Mouse (Mus musculus): ENCODE measurements around the gene E030018B13Rik. TPM values are rescaled to one million over a fixed set of nuclear protein-coding genes. Genes with fewer than 3 reads are reported as not detected.

Gene E030018B13Rik
- total and polyA plus RNA-seq, 3 experiments: not detected

DNA sequence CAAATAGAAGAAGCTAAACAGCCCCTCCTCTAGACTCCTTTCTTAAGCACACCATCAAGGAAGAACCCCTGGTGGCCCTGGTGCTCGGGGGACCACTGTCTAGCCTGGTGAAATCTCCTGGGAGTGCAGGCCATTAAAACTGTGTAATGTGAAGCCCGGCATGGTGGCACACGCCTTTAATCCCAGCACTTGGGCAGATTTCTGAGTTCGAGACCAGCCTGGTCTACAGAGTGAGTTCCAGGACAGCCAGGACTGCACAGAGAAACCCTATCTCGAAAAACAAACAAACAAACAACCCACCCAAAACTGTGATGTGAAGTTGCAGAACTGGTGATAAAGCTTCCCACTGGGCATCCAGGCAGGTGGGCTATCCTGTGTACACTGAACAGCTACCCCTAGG lies 47.0 kb downstream of the E030018B13Rik start:
- TF ChIP-seq EP300 (IDR thresholded peaks at IDR 0.05; ENCODE audit: insufficient read depth, low read depth, low read length) (no peak), CTCF (IDR thresholded peaks at IDR 0.05) (no peak), POLR2A (IDR thresholded peaks at IDR 0.05; ENCODE audit: insufficient read depth, low read depth, low read length) (no peak)
- no peak for DNase-seq
- Histone ChIP-seq H3K36me3 (ENCODE audit: control insufficient read depth, insufficient read depth, low read length) (no peaks in the 10 kb centered on the region), H3K9ac (ENCODE audit: low read depth, low read length) (no peak overlapping the region), H3K4me1 (ENCODE audit: control insufficient read depth, insufficient read depth, low read length) (peaks cover 5% of the 10 kb centered on the region), H3K4me3 (no peak overlapping the region), H3K27ac (no peak overlapping the region), H3K27me3 (ENCODE audit: control insufficient read depth, insufficient read depth, low read length) (no peaks in the 10 kb centered on the region), H3K79me2 (replicated peaks; ENCODE audit: control insufficient read depth, insufficient read depth, low read length) (no peaks in the 10 kb centered on the region)
- WGBS: 81% methylated on average over 5 of the region's 5 CpGs
- intact Hi-C loops (cut with DNase I): loop anchor here (5.0 kb wide), 1 partner anchor 211 kb away; no protein-coding TSS in a partner anchor

DNA sequence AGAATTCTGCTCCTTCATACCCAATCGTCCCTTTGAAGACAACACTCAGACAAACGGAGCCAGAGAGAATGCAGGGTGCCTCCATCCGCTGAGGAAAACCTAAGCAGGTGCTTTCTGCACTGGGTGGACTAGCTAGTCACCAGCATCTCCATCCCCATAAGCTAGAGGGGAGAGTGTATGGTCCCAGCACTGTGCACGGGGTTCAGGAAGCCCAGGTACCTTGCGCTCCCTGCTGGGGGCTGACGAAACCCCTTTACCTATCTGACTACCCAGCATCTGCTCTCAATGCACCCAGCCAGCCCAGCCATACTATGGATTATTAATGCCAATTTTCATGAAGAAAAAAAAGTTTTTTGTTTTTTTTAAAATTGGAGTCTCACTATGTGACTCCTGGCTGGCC lies 47.5 kb downstream of the E030018B13Rik start:
- H3K36me3 ChIP-seq (ENCODE audit: control insufficient read depth, insufficient read depth, low read length): no peaks in the 10 kb centered on the region
- no peak overlapping the region for H3K9ac ChIP-seq (ENCODE audit: low read depth, low read length)
- H3K4me1 ChIP-seq (ENCODE audit: control insufficient read depth, insufficient read depth, low read length): peaks cover 5% of the 10 kb centered on the region
- no peak overlapping the region for H3K4me3 ChIP-seq
- no peaks in the 10 kb centered on the region for H3K27me3 ChIP-seq (ENCODE audit: control insufficient read depth, insufficient read depth, low read length)
- H3K79me2 ChIP-seq (replicated peaks; ENCODE audit: control insufficient read depth, insufficient read depth, low read length): no peaks in the 10 kb centered on the region
- H3K27ac ChIP-seq: no peak overlapping the region
- intact Hi-C loops (cut with DNase I): loop anchor here (5.0 kb wide), 1 partner anchor 212 kb away; no protein-coding TSS in a partner anchor
- WGBS: 85% methylated on average over 6 of the region's 6 CpGs
- TF ChIP-seq CTCF (IDR thresholded peaks at IDR 0.05) (0 out of 2 replicates have a peak, but pooled peaks have one; percentile 19), EP300 (IDR thresholded peaks at IDR 0.05; ENCODE audit: insufficient read depth, low read depth, low read length) (no peak), POLR2A (IDR thresholded peaks at IDR 0.05; ENCODE audit: insufficient read depth, low read depth, low read length) (no peak)
- DNase-seq: no peak

DNA sequence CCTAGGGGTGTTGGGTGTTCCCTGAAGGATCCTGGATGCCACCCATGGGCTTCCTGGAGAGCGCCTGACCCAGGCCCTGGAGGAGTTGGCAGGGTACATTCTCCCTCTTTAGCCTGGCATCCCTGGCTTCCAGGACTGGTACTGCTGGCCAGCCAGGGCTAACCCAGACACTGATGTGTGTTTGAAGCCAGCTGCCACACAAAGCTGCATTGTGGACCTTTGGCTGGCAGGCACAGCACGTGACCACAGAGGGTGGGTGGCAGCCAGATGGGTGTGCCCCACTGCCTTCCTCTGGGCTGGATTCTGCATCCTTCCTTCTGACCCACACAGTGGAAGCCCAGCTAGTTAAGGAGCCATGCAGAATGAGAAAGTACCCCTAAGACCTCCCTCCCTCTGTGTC lies 48.5 kb downstream of the E030018B13Rik start:
- Histone ChIP-seq H3K4me1 (ENCODE audit: control insufficient read depth, insufficient read depth, low read length) (peaks cover 5% of the 10 kb centered on the region), H3K27ac (peak overlapping the region; percentile 15; the same call in 1 of the 2 replicates), H3K9ac (ENCODE audit: low read depth, low read length) (no peak overlapping the region), H3K36me3 (ENCODE audit: control insufficient read depth, insufficient read depth, low read length) (no peaks in the 10 kb centered on the region), H3K79me2 (replicated peaks; ENCODE audit: control insufficient read depth, insufficient read depth, low read length) (no peaks in the 10 kb centered on the region), H3K27me3 (ENCODE audit: control insufficient read depth, insufficient read depth, low read length) (no peaks in the 10 kb centered on the region), H3K4me3 (no peak overlapping the region)
- TF ChIP-seq EP300 (IDR thresholded peaks at IDR 0.05; ENCODE audit: insufficient read depth, low read depth, low read length): 0 out of 2 replicates have a peak, but pooled peaks have one; percentile 61
- no peak for TF ChIP-seq POLR2A (IDR thresholded peaks at IDR 0.05; ENCODE audit: insufficient read depth, low read depth, low read length)
- TF ChIP-seq CTCF (IDR thresholded peaks at IDR 0.05): peak; percentile 75
- intact Hi-C loops (cut with DNase I): no loop called here
- DNase-seq: peak; percentile 65 to 85
- 25% methylated on average over 2 of the region's 2 CpGs for WGBS

DNA sequence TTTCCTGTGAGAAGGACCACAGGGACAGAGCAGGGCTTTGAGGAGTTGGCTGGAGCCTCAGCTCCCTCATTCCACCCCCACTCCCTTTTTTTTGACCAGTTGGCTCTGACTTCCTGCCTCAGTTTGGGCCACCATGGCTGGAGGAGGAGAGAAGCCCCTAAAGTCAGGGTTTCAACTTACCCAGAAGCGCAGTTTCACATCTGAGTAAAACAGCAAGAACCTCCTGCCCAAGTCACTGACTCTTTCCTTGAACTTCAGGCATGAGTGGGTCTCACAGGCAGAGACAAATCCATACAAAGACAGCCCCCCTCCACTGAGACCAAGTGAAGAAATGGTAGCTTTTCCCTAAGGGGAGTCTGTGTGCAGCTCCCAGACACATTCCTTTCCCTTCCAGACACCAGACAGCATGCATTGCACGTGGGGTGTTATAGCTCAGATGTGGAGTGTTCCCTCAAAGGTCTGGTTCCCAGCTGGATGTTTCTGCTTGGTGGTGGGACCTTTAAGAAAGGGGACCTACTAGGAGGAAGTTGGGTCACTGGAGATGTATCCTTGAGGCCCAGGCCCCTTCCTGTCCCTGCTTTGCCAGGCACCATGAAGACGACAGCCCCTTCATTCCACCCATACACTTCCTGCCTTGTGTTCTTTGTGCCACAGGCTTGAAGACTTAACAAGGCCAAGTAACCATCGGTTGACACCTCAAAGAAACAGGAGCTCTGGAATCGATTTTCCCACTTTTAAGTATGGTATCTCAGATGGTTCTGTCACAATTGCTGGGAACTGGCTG lies 49.2 kb downstream of the E030018B13Rik start:
- TF ChIP-seq POLR2A (IDR thresholded peaks at IDR 0.05; ENCODE audit: insufficient read depth, low read depth, low read length) (no peak), CTCF (IDR thresholded peaks at IDR 0.05) (no peak), EP300 (IDR thresholded peaks at IDR 0.05; ENCODE audit: insufficient read depth, low read depth, low read length) (no peak)
- Histone ChIP-seq H3K27me3 (ENCODE audit: control insufficient read depth, insufficient read depth, low read length) (no peaks in the 10 kb centered on the region), H3K27ac (peak overlapping the region; percentile 15; the same call in 1 of the 2 replicates), H3K4me3 (no peak overlapping the region), H3K36me3 (ENCODE audit: control insufficient read depth, insufficient read depth, low read length) (no peaks in the 10 kb centered on the region), H3K79me2 (replicated peaks; ENCODE audit: control insufficient read depth, insufficient read depth, low read length) (no peaks in the 10 kb centered on the region), H3K4me1 (ENCODE audit: control insufficient read depth, insufficient read depth, low read length) (peaks cover 5% of the 10 kb centered on the region), H3K9ac (ENCODE audit: low read depth, low read length) (no peak overlapping the region)
- no peak for DNase-seq
- 63% methylated on average over 5 of the region's 5 CpGs for WGBS
- intact Hi-C loops (cut with DNase I): no loop called here

DNA sequence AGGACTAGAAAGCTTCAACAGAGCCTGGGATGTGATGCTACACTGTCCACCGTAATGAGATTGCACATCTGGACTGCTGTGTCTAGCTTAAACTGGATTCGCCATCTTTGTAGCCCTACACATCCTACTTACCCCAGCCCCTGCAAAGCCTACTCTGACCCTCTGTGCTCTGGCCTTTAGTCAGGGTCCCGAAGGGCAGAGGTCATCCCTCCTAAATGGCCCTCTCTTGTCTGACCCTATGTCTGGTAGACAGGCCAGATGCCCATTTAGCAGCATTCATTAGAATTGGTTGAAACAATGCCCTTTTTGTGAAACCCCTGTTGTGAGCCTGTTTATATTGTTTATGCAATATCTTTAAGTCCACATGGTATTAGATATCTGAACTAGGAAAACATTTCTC lies 53.3 kb downstream of the E030018B13Rik start:
- H3K36me3 ChIP-seq (ENCODE audit: control insufficient read depth, insufficient read depth, low read length): no peaks in the 10 kb centered on the region
- H3K4me3 ChIP-seq: no peak overlapping the region
- intact Hi-C loops (cut with DNase I): no loop called here
- H3K27ac ChIP-seq: no peak overlapping the region
- DNase-seq: no peak
- peaks cover 5% of the 10 kb centered on the region for H3K4me1 ChIP-seq (ENCODE audit: control insufficient read depth, insufficient read depth, low read length)
- WGBS: 84% methylated on average over 3 of the region's 3 CpGs
- no peak overlapping the region for H3K9ac ChIP-seq (ENCODE audit: low read depth, low read length)
- no peaks in the 10 kb centered on the region for H3K79me2 ChIP-seq (replicated peaks; ENCODE audit: control insufficient read depth, insufficient read depth, low read length)
- no peak for TF ChIP-seq CTCF (IDR thresholded peaks at IDR 0.05)
- no peak for TF ChIP-seq EP300 (IDR thresholded peaks at IDR 0.05; ENCODE audit: insufficient read depth, low read depth, low read length)
- TF ChIP-seq POLR2A (IDR thresholded peaks at IDR 0.05; ENCODE audit: insufficient read depth, low read depth, low read length): no peak
- H3K27me3 ChIP-seq (ENCODE audit: control insufficient read depth, insufficient read depth, low read length): no peaks in the 10 kb centered on the region

Other genes with a start within 250 kb of the E030018B13Rik start
- 10 to 100 TPM; 50.0 to 54.6 TPM for gene Klf13, start 22.1 kb downstream of the E030018B13Rik start, total RNA-seq (2021)
- gene Klf13, start 22.1 kb downstream of the E030018B13Rik start, polyA plus RNA-seq (2012; rRNA removed): 21.6 and 24.6 TPM in 2 replicates
- not detected for gene Trpm1, start 237.0 kb downstream of the E030018B13Rik start, total RNA-seq (2021)
- gene Trpm1, start 237.0 kb downstream of the E030018B13Rik start, polyA plus RNA-seq (2012; rRNA removed): 0.06 TPM in 2 replicates

All from heart, adult 2 months (tissue).